Mouse (Mus musculus) hindbrain, postnatal 0 days (tissue): ENCODE results near the gene Ceacam19. TPM values are rescaled to one million over a fixed set of nuclear protein-coding genes. Genes with fewer than 3 reads are reported as not detected.
A peak's percentile ranks its signal among the peaks of the same experiment; 100 is the strongest.

ENCODE experiments used
- ATAC-seq: fragments of 200-750 bp; cut with Nextera tagmentation; 2 replicates; pipeline ENCODE4 v1.8.0; 2017; ENCODE audit warnings: mild to moderate bottlenecking, moderate TSS enrichment, moderate library complexity
- DNase-seq: peaks from one replicate; pipeline ENCODE4 v3.0.0-alpha.2; 2015; ENCODE audit warnings: low spot score
- H3K27ac ChIP-seq: fragments of 300-500 bp; sonication (generic); 2 replicates; pipeline ENCODE4 v1.5.1; 2014; ENCODE audit warnings: mild to moderate bottlenecking
- H3K27me3 ChIP-seq: fragments of 300-500 bp; sonication (generic); 2 replicates; pipeline ENCODE4 v1.6.1; 2014; ENCODE audit warnings: low read length, mixed read lengths; ENCODE audit not compliant: insufficient read depth
- H3K36me3 ChIP-seq: fragments of 300-500 bp; sonication (generic); 2 replicates; pipeline ENCODE4 v1.6.1; 2014; ENCODE audit warnings: low read length, mixed read lengths; ENCODE audit not compliant: insufficient read depth
- H3K4me1 ChIP-seq: fragments of 300-500 bp; sonication (generic); 2 replicates; pipeline ENCODE4 v1.6.1; 2014; ENCODE audit warnings: antibody characterized with exemption, low read length, mixed read lengths; ENCODE audit not compliant: insufficient read depth
- H3K4me2 ChIP-seq: fragments of 300-500 bp; sonication (generic); 2 replicates; pipeline ENCODE4 v1.6.1; 2014; ENCODE audit warnings: low read depth, mild to moderate bottlenecking, low read length, moderate library complexity, mixed read lengths
- H3K4me3 ChIP-seq: fragments of 300-500 bp; sonication (generic); 2 replicates; pipeline ENCODE4 v1.5.1; 2014; ENCODE audit warnings: low read length
- H3K9ac ChIP-seq: fragments of 300-500 bp; sonication (generic); replicated peaks from 2 replicates; pipeline ENCODE4 v1.6.1; 2014; ENCODE audit warnings: mild to moderate bottlenecking, low read length, moderate library complexity, mixed read lengths
- H3K9me3 ChIP-seq: fragments of 300-500 bp; sonication (generic); 2 replicates; pipeline ENCODE4 v1.6.1; 2016; ENCODE audit warnings: low read length, mixed read lengths
- CTCF ChIP-seq: IDR thresholded peaks from 2 replicates; pipeline ENCODE4 v1.5.1; 2016; ENCODE audit warnings: antibody characterized with exemption, control low read depth, low read depth
- WGBS: fragments of 180-500 bp; shearing (Covaris S2); extraction: QIAGEN DNeasy Blood & Tissue Kit; methylation state at CpG from one replicate; pipeline ENCODE4 v1.1.7; 2014; 5-methylcytosine and 5-hydroxymethylcytosine counted together
- polyA plus RNA-seq: library from polyadenylated mRNA; unstranded; fragments of >200 nt; fragmentation: Nextera tagmentation; extraction: Ambion mirVana; gene quantifications from 2 replicates; pipeline ENCODE4 v1.2.1, GENCODE M21; 2015
- total RNA-seq: library from RNA; depleted of rRNA; stranded (reverse); fragments of >200 nt; gene quantifications from 2 replicates; pipeline ENCODE4 v1.2.3, GENCODE M21; 2014

Ceacam19 gene
- total and polyA plus RNA-seq, 2 experiments from 2014 or later, result not detected

DNA sequence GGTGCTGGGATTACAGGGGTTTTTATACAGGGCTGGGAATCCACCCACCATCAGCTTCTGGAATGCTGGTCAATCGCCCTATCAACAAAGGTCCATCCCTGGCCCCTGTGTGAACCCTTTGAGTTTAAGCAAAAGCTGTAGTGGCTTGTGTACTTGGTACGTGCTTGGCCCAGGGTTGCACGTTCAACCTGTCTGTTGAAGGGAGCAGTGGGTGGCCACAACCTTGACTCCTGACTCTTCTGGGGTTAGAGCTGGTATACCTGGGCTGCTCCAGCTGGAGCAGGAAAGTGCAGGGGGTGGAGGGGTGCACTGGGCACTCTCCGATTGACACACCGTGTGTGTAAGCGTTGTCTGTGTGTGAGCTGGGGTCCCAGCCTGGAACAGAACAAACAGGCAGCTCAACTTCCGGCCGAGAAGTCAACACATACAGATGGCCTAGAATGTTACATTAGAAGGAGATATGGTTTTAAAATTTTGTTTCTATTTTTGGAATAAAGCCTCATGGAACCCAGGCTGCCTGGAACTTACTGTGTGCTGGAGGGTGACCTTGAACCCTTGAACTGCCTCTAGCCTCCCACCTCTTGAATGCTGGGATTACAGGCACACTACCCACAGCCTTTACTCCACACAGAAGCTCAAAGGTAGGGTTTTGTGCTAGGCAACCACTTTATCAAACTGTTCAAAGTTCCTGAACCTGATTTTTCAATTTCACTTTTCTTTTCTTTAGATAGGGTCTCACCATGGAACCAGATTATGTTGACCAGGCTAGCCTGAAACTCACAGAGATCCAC lies 22.3 kb downstream of the Ceacam19 start:
- no peaks in the 10 kb centered on the region for H3K4me1 ChIP-seq
- no peak overlapping the region for H3K4me2 ChIP-seq
- H3K27ac ChIP-seq, result no peak overlapping the region
- no peaks in the 10 kb centered on the region for H3K36me3 ChIP-seq
- no peak overlapping the region for H3K4me3 ChIP-seq
- H3K27me3 ChIP-seq, result no peaks in the 10 kb centered on the region
- ATAC-seq (0 out of 2 replicates have a peak, but pooled peaks have one; percentile 4), DNase-seq (no peak)
- no peak for TF ChIP-seq CTCF
- no peaks in the 10 kb centered on the region for H3K9me3 ChIP-seq
- no peak overlapping the region for H3K9ac ChIP-seq
- WGBS, result 78% methylated on average over 8 of the region's 8 CpGs

DNA sequence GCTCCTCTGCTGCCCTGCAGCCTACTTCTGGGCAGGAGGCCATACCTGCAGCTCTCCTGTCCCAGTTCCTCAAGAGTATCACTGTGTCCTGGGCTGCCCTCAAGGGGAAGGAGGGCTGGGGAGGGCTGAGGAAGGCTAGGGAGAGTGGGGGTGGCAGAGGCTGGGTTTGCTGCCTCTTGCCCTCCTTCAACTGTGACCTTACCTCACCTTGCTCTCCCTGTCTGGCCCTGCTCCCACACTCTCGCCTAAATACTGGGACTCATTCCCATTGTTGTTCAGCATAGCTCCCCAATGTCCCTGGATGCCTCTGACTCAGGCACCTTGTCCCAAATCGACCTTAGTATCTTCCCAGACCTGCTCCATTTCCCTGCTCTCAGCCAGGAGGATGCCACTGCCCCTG lies 23.5 kb downstream of the Ceacam19 start:
- WGBS, result 24% methylated on average over 2 of the region's 2 CpGs
- Histone ChIP-seq H3K36me3 (no peaks in the 10 kb centered on the region), H3K27me3 (no peaks in the 10 kb centered on the region), H3K4me1 (no peaks in the 10 kb centered on the region), H3K27ac (no peak overlapping the region), H3K4me2 (no peak overlapping the region), H3K4me3 (no peak overlapping the region), H3K9me3 (no peaks in the 10 kb centered on the region), H3K9ac (no peak overlapping the region)
- DNase-seq (no peak), ATAC-seq (no peak)
- no peak for TF ChIP-seq CTCF

DNA sequence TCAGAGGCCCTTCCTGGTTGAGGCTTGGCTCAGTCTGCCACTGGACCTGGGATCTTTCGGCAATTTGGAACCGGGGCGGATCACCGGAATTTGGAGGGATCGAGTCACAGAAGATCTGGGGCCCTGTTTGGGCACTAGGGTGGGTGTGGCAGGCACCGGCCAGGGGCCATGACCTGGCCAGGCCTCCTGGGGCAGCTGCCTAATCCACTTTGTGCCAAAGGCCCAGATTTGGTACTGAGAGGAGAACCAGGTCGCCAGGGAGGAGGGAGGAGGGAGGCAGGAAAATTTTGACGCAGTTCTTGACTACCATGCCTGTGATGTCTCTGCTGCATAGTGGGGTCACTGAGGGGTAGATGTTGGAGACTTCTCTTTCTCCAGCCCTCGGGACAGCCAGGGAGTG lies 26.6 kb downstream of the Ceacam19 start, which contains the start of gene Ceacam16:
Ceacam16 (minus strand) TSS at position 101 of the 400 bp plus-strand sequence.
- no peaks in the 10 kb centered on the region for H3K27me3 ChIP-seq
- ATAC-seq, result no peak
- 84% methylated on average over 9 of the region's 9 CpGs for WGBS

DNA sequence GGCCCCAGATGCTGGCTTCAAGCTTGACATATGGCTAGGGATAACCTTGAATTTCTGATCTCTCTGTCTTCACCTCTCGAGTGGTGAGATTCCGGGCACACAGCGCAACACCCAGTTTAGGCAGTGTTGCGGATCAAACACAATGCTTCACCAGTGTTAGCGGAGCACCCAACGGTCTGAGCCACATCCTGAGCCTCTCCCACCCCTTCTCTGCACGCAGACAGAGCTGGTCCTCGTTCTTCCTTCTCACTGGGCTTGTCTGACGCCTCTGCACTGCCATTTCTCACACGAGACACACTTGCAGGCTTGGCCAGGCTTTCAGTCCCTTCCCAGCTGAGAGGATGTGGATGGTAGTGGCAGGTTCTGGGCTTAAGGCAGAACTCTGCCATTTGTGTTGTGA lies 28.0 kb downstream of the Ceacam19 start:
- no peak overlapping the region for H3K4me3 ChIP-seq
- H3K9me3 ChIP-seq, result no peaks in the 10 kb centered on the region
- no peaks in the 10 kb centered on the region for H3K36me3 ChIP-seq
- DNase-seq (no peak), ATAC-seq (no peak)
- H3K4me2 ChIP-seq, result no peak overlapping the region
- WGBS, result 72% methylated on average over 10 of the region's 10 CpGs
- no peak for TF ChIP-seq CTCF
- no peak overlapping the region for H3K27ac ChIP-seq
- H3K4me1 ChIP-seq, result no peaks in the 10 kb centered on the region
- H3K9ac ChIP-seq, result no peak overlapping the region
- no peaks in the 10 kb centered on the region for H3K27me3 ChIP-seq

More for the DNA sequence above, 26.6 kb downstream of the Ceacam19 start, which contains the start of gene Ceacam16:
- no peak for TF ChIP-seq CTCF
- H3K27ac ChIP-seq, result no peak within 1 kb of the TSS
- H3K9ac ChIP-seq, result no peak within 1 kb of the TSS
- no peaks in the 10 kb centered on the region for H3K36me3 ChIP-seq
- H3K4me3 ChIP-seq, result no peak within 1 kb of the TSS
- no peak for DNase-seq
- no peaks in the 10 kb centered on the region for H3K4me1 ChIP-seq
- H3K4me2 ChIP-seq, result no peak within 1 kb of the TSS
- H3K9me3 ChIP-seq, result no peaks in the 10 kb centered on the region

DNA sequence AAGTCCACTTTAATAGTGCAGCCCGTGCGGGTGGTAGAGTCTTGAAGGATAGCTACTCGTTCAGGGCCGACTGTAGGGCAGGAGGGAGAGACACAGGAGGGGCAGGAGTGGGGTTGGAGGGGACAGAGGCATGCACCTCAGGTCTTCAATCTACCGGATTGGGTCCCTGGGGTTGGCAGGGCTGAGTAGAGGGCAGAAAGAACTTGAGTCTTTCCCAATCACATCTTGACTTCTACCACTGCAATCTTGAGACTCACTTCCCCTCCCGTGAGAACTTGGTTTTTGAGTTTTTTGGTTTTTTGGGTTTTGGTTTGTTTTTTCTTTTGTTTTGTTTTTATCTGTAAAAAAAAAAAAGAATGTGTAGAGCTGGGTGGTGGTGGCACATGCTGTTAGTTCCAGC lies 31.5 kb downstream of the Ceacam19 start:
- ATAC-seq, result no peak
- Histone ChIP-seq H3K4me1 (no peaks in the 10 kb centered on the region), H3K9me3 (no peaks in the 10 kb centered on the region), H3K36me3 (no peaks in the 10 kb centered on the region), H3K9ac (no peak overlapping the region), H3K27ac (no peak overlapping the region), H3K4me2 (no peak overlapping the region), H3K4me3 (no peak overlapping the region), H3K27me3 (no peaks in the 10 kb centered on the region)
- TF ChIP-seq CTCF, result no peak
- WGBS, result 90% methylated on average over 6 of the region's 6 CpGs
- no peak for DNase-seq

DNA sequence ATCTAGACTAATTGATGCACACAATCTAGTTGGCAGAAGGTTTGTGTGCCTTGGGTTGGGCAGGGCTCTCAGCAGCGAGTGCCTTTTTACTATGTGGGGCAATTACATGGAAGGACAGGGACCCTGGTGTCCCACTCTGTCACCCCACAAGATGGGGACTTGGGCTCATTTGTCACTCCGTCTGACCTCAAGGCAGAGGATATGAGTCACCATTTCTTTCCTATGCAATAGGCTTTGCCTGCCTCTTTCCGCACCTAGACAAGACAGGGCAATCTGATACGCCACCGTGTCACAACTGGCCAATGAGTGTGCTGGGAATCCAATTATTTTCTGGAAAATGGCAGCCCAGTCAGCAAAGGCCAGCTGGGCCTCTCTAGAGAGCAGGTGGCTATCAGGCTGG lies 32.1 kb downstream of the Ceacam19 start:
- H3K9ac ChIP-seq, result no peak overlapping the region
- 87% methylated on average over 5 of the region's 5 CpGs for WGBS
- H3K4me1 ChIP-seq, result no peaks in the 10 kb centered on the region
- no peak overlapping the region for H3K4me3 ChIP-seq
- H3K27me3 ChIP-seq, result no peaks in the 10 kb centered on the region
- H3K9me3 ChIP-seq, result no peaks in the 10 kb centered on the region
- no peak for ATAC-seq
- no peak overlapping the region for H3K27ac ChIP-seq
- no peak overlapping the region for H3K4me2 ChIP-seq
- no peaks in the 10 kb centered on the region for H3K36me3 ChIP-seq
- no peak for DNase-seq
- TF ChIP-seq CTCF, result no peak

DNA sequence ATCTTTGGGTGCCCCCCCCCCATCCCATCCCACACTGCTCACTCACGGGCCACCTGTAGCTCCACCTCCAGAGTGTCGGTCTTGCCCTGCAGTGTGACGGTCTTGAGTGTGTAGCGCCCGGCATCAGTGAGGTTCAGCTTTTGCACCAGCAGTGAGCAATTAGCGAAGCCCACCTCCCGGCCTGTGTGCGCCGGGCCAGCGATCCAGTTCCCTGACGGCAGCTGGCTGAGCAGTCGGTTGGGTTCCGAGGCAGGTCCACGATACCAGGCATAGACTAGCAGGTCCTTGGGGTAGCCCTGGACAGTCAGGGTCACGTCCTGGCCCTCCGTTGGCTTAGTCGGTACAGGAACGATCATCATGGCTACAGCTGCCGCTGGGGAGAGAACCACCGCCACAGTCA lies 34.2 kb downstream of the Ceacam19 start:
- Histone ChIP-seq H3K27ac (no peak overlapping the region), H3K4me3 (no peak overlapping the region), H3K4me2 (no peak overlapping the region), H3K27me3 (no peaks in the 10 kb centered on the region), H3K9me3 (no peaks in the 10 kb centered on the region), H3K4me1 (no peaks in the 10 kb centered on the region), H3K9ac (no peak overlapping the region), H3K36me3 (no peaks in the 10 kb centered on the region)
- ATAC-seq (no peak), DNase-seq (no peak)
- no peak for TF ChIP-seq CTCF
- 94% methylated on average over 20 of the region's 20 CpGs for WGBS
